Mouse (Mus musculus) forebrain, embryonic 14.5 days (tissue): ENCODE results near the gene BC004004. TPM values are rescaled to one million over a fixed set of nuclear protein-coding genes. Genes with fewer than 3 reads are reported as not detected.

Experiments used
- ATAC-seq: fragments of 200-750 bp; cut with Nextera tagmentation; 2 replicates; pipeline ENCODE4 v1.8.0; 2017; ENCODE audit warnings: mild to moderate bottlenecking, moderate library complexity
- DNase-seq: peaks from one replicate; pipeline ENCODE4 v3.0.0-alpha.2; 2015; ENCODE audit warnings: low spot score
- H3K27ac ChIP-seq: fragments of 300-500 bp; sonication (generic); 2 replicates; pipeline ENCODE4 v1.5.1; 2014; ENCODE audit warnings: low read depth, mild to moderate bottlenecking, control low read depth, low read length, moderate library complexity
- H3K27me3 ChIP-seq: fragments of 300-500 bp; sonication (generic); replicated peaks from 2 replicates; pipeline ENCODE4 v1.6.1; 2014; ENCODE audit warnings: low read length, control low read depth, mixed read lengths; ENCODE audit not compliant: control insufficient read depth, insufficient read depth
- H3K36me3 ChIP-seq: fragments of 300-500 bp; sonication (generic); 2 replicates; pipeline ENCODE4 v1.6.1; 2014; ENCODE audit warnings: low read length, control low read depth; ENCODE audit not compliant: control insufficient read depth, insufficient read depth
- H3K4me1 ChIP-seq: fragments of 300-500 bp; sonication (generic); 2 replicates; pipeline ENCODE4 v1.6.1; 2014; ENCODE audit warnings: antibody characterized with exemption, low read length, control low read depth; ENCODE audit not compliant: control insufficient read depth, insufficient read depth
- H3K4me2 ChIP-seq: fragments of 300-500 bp; sonication (generic); 2 replicates; pipeline ENCODE4 v1.6.1; 2014; ENCODE audit warnings: mild to moderate bottlenecking, control low read depth, low read length
- H3K4me3 ChIP-seq: fragments of 300-500 bp; sonication (generic); 2 replicates; pipeline ENCODE4 v1.5.1; 2014; ENCODE audit warnings: low read depth, low read length, control low read depth
- H3K9ac ChIP-seq: fragments of 300-500 bp; sonication (generic); 2 replicates; pipeline ENCODE4 v1.6.1; 2014; ENCODE audit warnings: mild to moderate bottlenecking, low read length, control low read depth, moderate library complexity
- H3K9me3 ChIP-seq: fragments of 300-500 bp; sonication (generic); replicated peaks from 2 replicates; pipeline ENCODE4 v1.6.1; 2016; ENCODE audit warnings: low read length, control low read depth, mixed read lengths; ENCODE audit not compliant: control insufficient read depth
- WGBS: fragments of 180-500 bp; shearing (Covaris S2); extraction: QIAGEN DNeasy Blood & Tissue Kit; methylation state at CpG from one replicate; pipeline ENCODE4 v1.1.7; 2014; 5-methylcytosine and 5-hydroxymethylcytosine counted together
- polyA plus RNA-seq: library from polyadenylated mRNA; unstranded; fragments of >200 nt; fragmentation: Nextera tagmentation; extraction: Ambion mirVana; gene quantifications from 2 replicates; pipeline ENCODE4 v1.2.1, GENCODE M21; 2014

BC004004 gene
- polyA plus RNA-seq, 1 experiment from 2014 or later, result 123 TPM

DNA sequence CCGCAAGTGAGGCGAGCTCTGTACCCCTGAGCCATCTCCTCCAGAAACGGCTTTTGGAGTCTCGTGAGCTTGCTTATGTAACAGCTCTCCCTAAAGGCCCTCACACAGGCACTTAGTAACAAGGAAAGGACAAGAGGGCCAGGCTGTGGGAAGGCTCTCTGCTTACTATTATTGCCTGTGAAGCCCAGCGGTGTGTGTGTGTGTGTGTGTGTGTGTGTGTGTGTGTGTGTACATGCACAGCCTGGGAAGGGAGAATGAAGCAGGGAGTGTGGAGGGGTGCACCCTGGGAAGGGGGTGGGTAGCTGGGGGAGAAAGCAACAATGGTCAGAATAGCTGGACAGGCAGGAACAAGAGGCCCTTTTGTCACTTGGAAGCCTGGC, 86.9 kb downstream of the BC004004 start:
- peak; percentile 54 for ATAC-seq
- no peaks in the 10 kb centered on the region for H3K36me3 ChIP-seq
- H3K9ac ChIP-seq, result peak overlapping the region; percentile 61
- 17% methylated on average over 5 of the region's 5 CpGs for WGBS
- H3K4me1 ChIP-seq, result peaks cover 25% of the 10 kb centered on the region
- H3K27ac ChIP-seq, result peak overlapping the region; percentile 97
- no peaks in the 10 kb centered on the region for H3K27me3 ChIP-seq
- peak; percentile 72 for DNase-seq
- H3K9me3 ChIP-seq, result no peaks in the 10 kb centered on the region
- H3K4me3 ChIP-seq, result no peak overlapping the region
- peak overlapping the region; percentile 55 for H3K4me2 ChIP-seq

DNA sequence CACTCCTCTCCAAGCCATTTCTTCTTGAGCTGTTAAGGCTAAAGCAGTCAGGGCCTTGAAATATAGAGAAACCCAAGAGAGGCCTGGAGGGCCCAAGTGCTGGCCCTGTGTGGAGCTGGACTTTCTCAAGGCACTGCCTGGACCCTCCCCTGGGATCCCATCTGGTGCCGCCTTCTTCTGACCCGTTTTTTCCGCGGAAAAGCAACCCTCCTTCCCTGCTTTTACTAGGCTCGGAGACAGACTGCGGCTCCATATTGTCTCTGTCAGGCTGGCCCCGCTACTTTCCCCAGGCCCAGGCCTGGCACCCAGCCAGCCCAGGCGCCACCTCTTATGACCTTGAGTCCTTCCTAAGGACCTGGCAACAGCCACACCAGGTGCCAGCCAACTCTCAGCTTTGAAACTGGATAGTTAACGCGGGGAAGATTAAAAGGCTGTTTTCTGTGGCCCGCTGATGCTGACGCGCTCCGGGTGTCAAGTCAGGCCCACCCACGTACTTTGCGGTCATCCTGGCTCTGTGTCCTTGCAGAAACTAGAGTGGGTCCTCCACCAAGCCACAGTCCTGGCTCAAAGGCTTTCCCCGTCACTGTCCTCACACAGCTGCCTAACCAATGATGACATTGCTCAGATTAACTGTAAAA, 87.4 kb downstream of the BC004004 start:
- peak; percentile 57 for ATAC-seq
- H3K27ac ChIP-seq, result peak overlapping the region; percentile 97
- WGBS, result 4% methylated on average over 17 of the region's 17 CpGs
- no peaks in the 10 kb centered on the region for H3K27me3 ChIP-seq
- no peaks in the 10 kb centered on the region for H3K9me3 ChIP-seq
- DNase-seq, result peak; percentile 65
- peak overlapping the region; percentile 55 for H3K4me2 ChIP-seq
- peak overlapping the region; percentile 61 for H3K9ac ChIP-seq
- H3K4me3 ChIP-seq, result peak overlapping the region; percentile 27; the same call in 1 of the 2 replicates
- H3K36me3 ChIP-seq, result no peaks in the 10 kb centered on the region
- peaks cover 25% of the 10 kb centered on the region for H3K4me1 ChIP-seq

DNA sequence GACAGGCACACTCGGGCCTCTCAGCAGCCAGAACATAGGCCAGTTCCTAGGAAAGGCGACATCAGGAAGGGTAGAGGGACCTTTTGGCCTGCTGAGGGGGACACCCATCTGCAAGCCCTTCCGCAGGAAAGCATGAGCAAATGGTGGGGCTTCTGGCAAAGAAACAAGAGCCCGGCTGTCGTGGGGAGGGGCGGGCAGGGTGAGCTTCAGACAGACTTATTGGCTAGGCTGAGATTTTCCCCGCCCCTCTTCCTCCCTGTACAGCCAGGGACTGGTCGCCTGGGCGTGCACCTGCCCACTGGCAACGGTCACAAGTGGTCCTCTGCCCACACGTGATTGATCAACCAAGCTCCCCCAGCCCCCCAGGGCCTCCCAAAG, 87.9 kb downstream of the BC004004 start:
- H3K4me3 ChIP-seq, result peak overlapping the region; percentile 27
- ATAC-seq, result peak; percentile 96
- under 1% methylated on average over 11 of the region's 11 CpGs for WGBS

DNA sequence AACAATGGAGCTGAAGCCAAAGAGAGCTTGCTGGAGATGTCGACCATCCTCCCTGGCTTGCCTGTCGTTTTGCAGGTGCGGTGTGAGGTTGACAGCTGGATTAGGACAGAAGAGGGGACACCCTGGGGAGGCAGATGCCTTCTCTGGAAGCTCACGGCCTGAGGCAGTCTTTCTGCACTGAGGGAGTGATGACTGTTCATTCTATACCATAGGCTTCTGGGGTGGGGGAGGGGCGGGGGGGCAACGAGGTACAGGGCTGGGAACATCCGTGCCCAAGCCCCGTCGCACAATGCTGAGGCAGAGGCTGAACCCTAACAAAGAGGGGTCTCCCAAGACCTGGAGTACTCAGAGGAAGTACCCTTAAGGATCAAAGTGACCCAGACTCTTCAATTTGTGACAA, 88.3 kb downstream of the BC004004 start:
- DNase-seq, result no peak
- no peak; the same call in 1 of the 2 replicates for ATAC-seq
- under 1% methylated on average over 9 of the region's 9 CpGs for WGBS

More for the DNA sequence above, 87.9 kb downstream of the BC004004 start:
- H3K27me3 ChIP-seq, result no peaks in the 10 kb centered on the region
- no peaks in the 10 kb centered on the region for H3K9me3 ChIP-seq
- H3K4me2 ChIP-seq, result peak overlapping the region; percentile 55
- peak; percentile 94 for DNase-seq
- no peaks in the 10 kb centered on the region for H3K36me3 ChIP-seq
- peaks cover 25% of the 10 kb centered on the region for H3K4me1 ChIP-seq
- peak overlapping the region; percentile 61 for H3K9ac ChIP-seq
- H3K27ac ChIP-seq, result peak overlapping the region; percentile 97

GRCm38 (mm10) chr17:29358928-29359327, 90.3 kb downstream of the BC004004 start:
- DNase-seq, result no peak
- no peaks in the 10 kb centered on the region for H3K9me3 ChIP-seq
- ATAC-seq, result no peak
- no peak overlapping the region for H3K4me3 ChIP-seq
- H3K36me3 ChIP-seq, result no peaks in the 10 kb centered on the region
- H3K4me1 ChIP-seq, result peaks cover 25% of the 10 kb centered on the region
- H3K27ac ChIP-seq, result no peak overlapping the region
- H3K9ac ChIP-seq, result no peak overlapping the region
- no peak overlapping the region for H3K4me2 ChIP-seq
- WGBS, result 50% methylated on average over 3 of the region's 3 CpGs
- no peaks in the 10 kb centered on the region for H3K27me3 ChIP-seq

More for the DNA sequence above, 88.3 kb downstream of the BC004004 start:
- Histone ChIP-seq H3K9me3 (no peaks in the 10 kb centered on the region), H3K4me1 (peaks cover 25% of the 10 kb centered on the region), H3K9ac (peak overlapping the region; percentile 61), H3K4me2 (peak overlapping the region; percentile 55), H3K36me3 (no peaks in the 10 kb centered on the region), H3K4me3 (peak overlapping the region; percentile 27), H3K27me3 (no peaks in the 10 kb centered on the region), H3K27ac (peak overlapping the region; percentile 97)

DNA sequence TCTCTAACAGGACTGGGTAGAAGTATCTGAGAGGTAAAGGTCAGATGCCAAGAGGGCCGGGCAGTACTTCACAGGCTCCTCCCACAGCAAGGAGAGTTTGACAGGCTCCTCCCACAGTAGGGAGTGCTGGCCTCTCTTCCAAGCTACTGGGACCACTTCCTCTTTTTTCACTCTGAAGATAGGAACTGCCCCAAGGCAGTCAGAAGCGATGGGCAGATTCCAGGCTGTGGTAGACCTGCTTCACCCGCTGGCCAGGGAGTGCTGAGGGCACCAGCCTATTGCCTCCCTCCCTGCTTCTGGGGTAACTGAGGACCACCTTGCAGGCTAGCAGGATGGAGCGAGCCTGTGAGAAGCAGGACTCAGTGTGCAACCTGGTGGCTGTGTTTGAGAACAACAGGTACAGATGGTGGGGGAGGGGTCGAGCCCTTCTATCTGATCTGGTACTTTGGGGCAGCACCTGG, 92.2 kb downstream of the BC004004 start, which contains the start of gene Fgd2:
Gene Fgd2, plus strand, starts transcription at position 154 of the 461 bp plus-strand sequence.
- no peak for DNase-seq
- Histone ChIP-seq H3K27ac (no peak within 1 kb of the TSS), H3K4me1 (peaks cover 16% of the 10 kb centered on the region), H3K9me3 (no peaks in the 10 kb centered on the region), H3K4me3 (no peak within 1 kb of the TSS), H3K9ac (no peak within 1 kb of the TSS), H3K36me3 (no peaks in the 10 kb centered on the region), H3K4me2 (no peak within 1 kb of the TSS), H3K27me3 (no peaks in the 10 kb centered on the region)
- no peak for ATAC-seq
- 25% methylated on average over 5 of the region's 5 CpGs for WGBS

GRCm38 (mm10) chr17:29361982-29362691, 93.5 kb downstream of the BC004004 start:
- Histone ChIP-seq H3K4me1 (peaks cover 4% of the 10 kb centered on the region; the same call in 1 of the 2 replicates), H3K36me3 (no peaks in the 10 kb centered on the region), H3K9ac (no peak overlapping the region), H3K27ac (no peak overlapping the region), H3K4me3 (no peak overlapping the region), H3K4me2 (no peak overlapping the region), H3K9me3 (no peaks in the 10 kb centered on the region), H3K27me3 (no peaks in the 10 kb centered on the region)
- no peak for ATAC-seq
- WGBS, result 65% methylated on average over 8 of the region's 8 CpGs
- no peak for DNase-seq

- no peak overlapping the region for H3K4me2 ChIP-seq
- no peak overlapping the region for H3K9ac ChIP-seq
- H3K27ac ChIP-seq, result no peak overlapping the region
- H3K9me3 ChIP-seq, result no peaks in the 10 kb centered on the region
- 84% methylated on average over 8 of the region's 8 CpGs for WGBS
- no peaks in the 10 kb centered on the region for H3K36me3 ChIP-seq
- no peak for DNase-seq
- H3K4me3 ChIP-seq, result no peak overlapping the region
- ATAC-seq, result no peak
- H3K27me3 ChIP-seq, result no peaks in the 10 kb centered on the region
- H3K4me1 ChIP-seq, result no peaks in the 10 kb centered on the region
Measured at GRCm38 (mm10) chr17:29363109-29363508, 94.5 kb downstream of the BC004004 start.
